Mouse (Mus musculus): ENCODE measurements at regions not wholly inside any gene's neighbourhood (a gene's known extent, or its start where the extent isn't known, plus 50 kb on each side); places are given as distances from the start of the nearest gene placed in this dataset.

DNA sequence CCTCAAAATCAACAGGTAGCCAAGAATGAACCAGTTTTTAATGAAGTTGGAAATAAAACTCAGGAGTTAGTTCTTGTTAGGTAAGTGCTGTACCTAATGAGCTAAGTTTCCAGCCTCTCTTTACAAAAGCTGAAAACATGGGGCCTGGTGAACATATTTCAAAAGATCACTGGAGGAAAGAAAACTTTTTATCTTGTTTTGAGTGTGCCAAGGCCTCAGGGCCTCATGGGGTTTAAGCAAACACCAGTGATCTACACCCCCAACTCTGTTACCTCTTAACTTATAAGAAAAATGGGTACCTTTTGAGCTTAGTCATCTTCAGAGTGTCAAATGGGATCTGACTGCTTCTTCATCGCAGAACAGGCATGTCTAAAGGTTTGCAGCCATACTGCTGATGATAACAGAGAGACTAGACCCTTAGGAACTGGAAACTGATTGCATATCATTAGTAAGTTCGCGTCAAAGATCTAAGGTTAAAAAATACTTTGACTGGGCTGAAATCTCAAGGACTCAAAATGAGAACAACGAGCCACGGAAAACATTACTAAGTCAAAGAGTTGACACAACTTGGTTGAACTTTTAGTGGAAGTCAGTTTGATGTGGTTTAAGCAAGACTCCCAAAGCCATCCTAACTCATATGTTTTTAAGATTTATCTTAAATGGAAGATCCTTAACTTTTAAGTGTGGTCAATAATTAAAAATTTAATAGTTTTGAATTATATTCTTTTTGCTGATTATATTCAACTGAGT, 54.7 kb upstream of the Zfand6 start:
- no peak for TF ChIP-seq TAL1 (IDR thresholded peaks at IDR 0.05; ENCODE audit: low read length)
- TF ChIP-seq GATA1 (IDR thresholded peaks at IDR 0.05; ENCODE audit: low read length) = no peak
